Mouse (Mus musculus) left cerebral cortex, adult 18-20 months (tissue): ENCODE data around the gene Sox6. TPM values are rescaled to one million over a fixed set of nuclear protein-coding genes. Genes with fewer than 3 reads are reported as not detected.
A peak's percentile ranks its signal among the peaks of the same experiment; 100 is the strongest.

Experiments used
- DNase-seq, 2 experiments: peaks; one replicate each; pipeline ENCODE4 v3.0.0; 2021 to 2022; ENCODE audit warnings: low spot score in 2 of 2, mixed read lengths in 1 of 2
- total RNA-seq, 2 experiments: library from RNA; stranded (reverse); gene quantifications; 2 replicates each; pipeline ENCODE4 v1.2.3; 2021

The Sox6 gene
- total RNA-seq, 2 experiments from 2014 or later: 25.9 to 34.4 TPM

GRCm38 (mm10) chr7:115988109-115988779 is 50.4 kb downstream of the Sox6 start:
- DNase-seq: no peak

GRCm38 (mm10) chr7:115985716-115986115 is 52.9 kb downstream of the Sox6 start:
- DNase-seq: no peak

GRCm38 (mm10) chr7:115984076-115984475 is 54.5 kb downstream of the Sox6 start:
- DNase-seq: no peak

- no peak for DNase-seq
Observed at GRCm38 (mm10) chr7:115979813-115980512, 58.6 kb downstream of the Sox6 start.

GRCm38 (mm10) chr7:115974518-115974917 is 64.1 kb downstream of the Sox6 start:
- DNase-seq: no peak

- DNase-seq: no peak
Observed at GRCm38 (mm10) chr7:115967186-115967585, 71.4 kb downstream of the Sox6 start.

- DNase-seq: peak; percentile 39 to 57
Observed at GRCm38 (mm10) chr7:115966181-115966580, 72.4 kb downstream of the Sox6 start.

- DNase-seq: no peak
Observed at GRCm38 (mm10) chr7:115953046-115953445, 85.5 kb downstream of the Sox6 start.

GRCm38 (mm10) chr7:115952235-115952634 is 86.4 kb downstream of the Sox6 start:
- DNase-seq: no peak

GRCm38 (mm10) chr7:115951689-115952088 is 86.9 kb downstream of the Sox6 start:
- no peak for DNase-seq

GRCm38 (mm10) chr7:115947916-115948315 is 90.7 kb downstream of the Sox6 start:
- no peak for DNase-seq

GRCm38 (mm10) chr7:115946559-115946958 is 92.0 kb downstream of the Sox6 start:
- no peak for DNase-seq

- no peak for DNase-seq
Observed at GRCm38 (mm10) chr7:115945516-115945915, 93.1 kb downstream of the Sox6 start.

GRCm38 (mm10) chr7:115944250-115944649 is 94.3 kb downstream of the Sox6 start:
- no peak for DNase-seq

GRCm38 (mm10) chr7:115941766-115942165 is 96.8 kb downstream of the Sox6 start:
- DNase-seq: no peak

- DNase-seq: no peak
Observed at GRCm38 (mm10) chr7:115939292-115939691, 99.3 kb downstream of the Sox6 start.

- DNase-seq: no peak
Observed at GRCm38 (mm10) chr7:115936908-115937307, 101.7 kb downstream of the Sox6 start.

GRCm38 (mm10) chr7:115915338-115915737 is 123.3 kb downstream of the Sox6 start:
- no peak for DNase-seq

- DNase-seq: no peak
Observed at GRCm38 (mm10) chr7:115910313-115910712, 128.3 kb downstream of the Sox6 start.

GRCm38 (mm10) chr7:115904798-115905207 is 133.8 kb downstream of the Sox6 start:
- DNase-seq: no peak

GRCm38 (mm10) chr7:115903931-115904797 is 134.4 kb downstream of the Sox6 start:
- DNase-seq: no peak

- DNase-seq: no peak
Observed at GRCm38 (mm10) chr7:115903368-115903767, 135.2 kb downstream of the Sox6 start.
